Mouse (Mus musculus) gastrocnemius, postnatal 25 days (tissue): ENCODE measurements around the gene Pkn1. TPM values are rescaled to one million over a fixed set of nuclear protein-coding genes. Genes with fewer than 3 reads are reported as not detected.

Source experiments
- microRNA-seq, 2 experiments: library from miRNA; unstranded; fragments of <30 nt; microRNA quantifications; one replicate each; pipeline ENCODE4 v1.2.0; 2021; ENCODE audit warnings: borderline replicate concordance in 2 of 2
- total RNA-seq, 2 experiments: library from RNA; stranded (reverse); gene quantifications; 1 replicate in 1 of 2; 2 replicates in 1 of 2; pipeline ENCODE4 v1.2.3; 2021

Gene Pkn1
- total RNA-seq, 2 experiments from 2014 or later, result 34.4 to 47.5 TPM

Small RNA genes lying within 50 kb of the gene (microRNA-seq; reads per million reads assigned to microRNA genes)
- 0 to 0.53 reads per million in 2 experiments for gene Mir1668

Other genes with a start within 250 kb of the Pkn1 start
- 10 to 100 TPM; 40.0 to 43.9 TPM for gene Scoc, start 240.8 kb downstream of the Pkn1 start, total RNA-seq
- gene Olfr370, start 163.4 kb downstream of the Pkn1 start, total RNA-seq, result not detected
- gene Ndufb7, start 132.5 kb downstream of the Pkn1 start, total RNA-seq, result 100 to 1,000 TPM; 349 to 360 TPM
- gene Tecr, start 91.2 kb downstream of the Pkn1 start, total RNA-seq, result 100 to 1,000 TPM; 313 to 489 TPM
- 1 to 10 TPM; 4.6 to 6.0 TPM for gene Dnajb1, start 91.0 kb downstream of the Pkn1 start, total RNA-seq
- 10 to 100 TPM; 18.9 to 20.4 TPM for gene Gipc1, start 46.5 kb downstream of the Pkn1 start, total RNA-seq
- under 1 TPM; 0.13 to 0.15 TPM for gene Ptger1, start 32.5 kb downstream of the Pkn1 start, total RNA-seq
- gene Ddx39, start 16.0 kb upstream of the Pkn1 start, total RNA-seq, result 10 to 100 TPM; 11.2 to 13.2 TPM
- 10 to 100 TPM; 21.7 to 26.2 TPM for gene Adgre5, start 42.1 kb upstream of the Pkn1 start, total RNA-seq
- 10 to 100 TPM; 23.7 to 26.0 TPM for gene Adgrl1, start 200.9 kb upstream of the Pkn1 start, total RNA-seq